Mouse (Mus musculus) frontal cortex, postnatal 36 days (tissue): ENCODE results near the gene 1700007K13Rik.
"Not testable (repeated sequence)": the region's sequence is repeated elsewhere in the genome, so short reads cannot be mapped to it uniquely, and the experiment has no call there.

Source experiments
- DNase-seq, 2 experiments: peaks; one replicate each; pipeline ENCODE4 v3.0.0; 2022; ENCODE audit warnings: low spot score in 2 of 2

The 1700007K13Rik gene

DNA sequence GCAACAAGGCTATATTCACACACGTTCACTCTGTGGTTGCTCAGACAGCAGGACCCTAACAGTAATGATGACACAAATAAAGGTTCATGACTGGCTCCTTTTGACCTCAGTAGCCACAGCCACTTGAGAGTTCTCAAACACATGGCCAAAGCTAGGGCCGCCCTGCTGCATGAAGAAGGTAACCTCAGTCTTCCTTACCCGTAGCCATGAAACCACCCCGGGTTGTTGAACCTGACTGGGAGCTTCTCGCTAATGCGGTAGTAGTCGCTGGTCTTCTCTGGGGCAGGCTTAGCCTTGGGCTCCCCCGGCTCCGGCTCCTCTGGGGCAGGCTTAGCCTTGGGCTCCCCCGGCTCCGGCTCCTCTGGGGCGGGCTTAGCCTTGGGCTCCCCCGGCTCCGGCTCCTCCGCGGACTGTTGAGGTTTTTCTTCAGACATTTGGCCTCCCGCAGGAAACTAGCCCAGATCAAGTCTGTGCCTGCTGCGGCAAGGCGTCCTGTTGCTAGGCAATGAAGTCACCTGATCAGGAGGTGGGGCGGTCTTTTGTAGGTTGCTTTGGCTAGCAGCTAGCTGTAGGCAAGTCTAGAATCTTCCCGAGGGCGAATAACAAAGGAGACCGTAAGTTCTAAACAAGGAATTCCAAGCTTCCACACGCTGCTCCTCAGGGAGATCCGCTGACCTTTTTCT lies at the start of gene 1700007K13Rik:
1700007K13Rik (minus strand) TSS at position 497 of the 683 bp plus-strand sequence.
- peak; percentile 75 to 82 for DNase-seq

DNA sequence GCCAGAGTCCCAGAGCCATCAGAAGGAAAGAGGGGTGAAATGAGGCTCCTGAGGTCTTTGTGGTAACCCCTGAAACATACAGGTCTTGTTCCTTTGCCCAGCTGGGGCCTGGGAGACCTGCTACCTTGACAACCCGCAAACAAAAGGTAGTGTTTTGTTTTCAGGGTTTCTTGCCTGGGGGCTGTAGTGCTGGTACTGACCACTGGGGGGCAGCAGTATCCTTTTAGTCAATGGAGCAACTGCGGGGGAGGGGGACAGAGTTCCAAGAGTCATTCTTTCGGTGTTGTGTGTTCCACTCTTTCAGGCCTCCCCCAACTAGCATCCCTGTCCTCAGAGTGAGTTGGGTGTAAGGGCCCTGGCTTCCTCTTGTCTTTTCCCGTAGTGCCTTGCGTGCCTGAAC lies 48.4 kb upstream of the 1700007K13Rik start:
- DNase-seq = peak; percentile 86

- DNase-seq = peak in 1 of 2 experiments; percentile 36
These were observed 47.6 kb upstream of the 1700007K13Rik start for GRCm38 (mm10) chr2:28513431-28514370.

GRCm38 (mm10) chr2:28512798-28513401 lies 46.8 kb upstream of the 1700007K13Rik start, which contains the start of gene Ralgds:
Gene Ralgds (plus strand): TSS chr2:28513125.
- peak in 1 of 2 experiments; percentile 39 for DNase-seq

DNA sequence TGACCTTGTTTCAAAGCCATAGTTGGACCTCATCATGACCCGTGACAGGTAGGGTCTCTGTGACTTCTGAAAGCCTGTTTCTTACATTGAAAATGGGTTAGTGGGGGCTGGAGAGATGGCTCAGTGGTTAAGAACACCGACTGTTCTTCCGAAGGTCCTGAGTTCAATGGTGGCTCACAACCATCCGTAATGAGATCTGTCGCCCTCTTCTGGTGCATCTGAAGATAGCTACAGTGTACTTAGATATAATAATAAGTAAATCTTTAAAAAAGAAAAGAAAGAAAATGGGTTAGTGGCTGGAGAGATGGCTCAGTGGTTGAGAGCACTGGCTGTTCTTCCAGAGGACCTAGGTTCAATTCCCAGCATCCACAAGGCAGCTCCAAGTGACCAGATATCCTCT lies 45.5 kb upstream of the 1700007K13Rik start:
- DNase-seq = not testable (repeated sequence)

GRCm38 (mm10) chr2:28506291-28506690 lies 40.2 kb upstream of the 1700007K13Rik start:
- no peak for DNase-seq

DNA sequence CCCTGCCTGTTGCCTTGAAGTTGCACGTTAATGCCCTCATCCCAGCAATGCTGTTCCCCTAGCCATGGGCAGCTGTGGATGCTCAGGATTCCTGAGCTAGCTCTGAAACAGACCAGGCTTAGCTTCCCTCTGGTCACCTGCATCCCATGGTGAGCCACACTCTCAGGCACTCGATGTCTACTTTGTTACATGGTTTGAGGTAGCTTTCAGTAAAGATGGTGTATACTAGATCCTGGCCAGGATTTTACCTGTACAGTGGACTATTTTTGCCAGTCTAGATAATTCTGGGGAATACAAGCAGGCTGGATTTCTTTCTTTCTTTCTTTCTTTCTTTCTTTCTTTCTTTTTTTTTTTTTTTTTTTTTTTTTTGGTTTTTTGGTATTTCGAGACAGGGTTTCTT lies 39.7 kb upstream of the 1700007K13Rik start, which contains the start of gene Gm10134:
Gm10134 (plus strand) TSS at position 301 of the 400 bp plus-strand sequence.
- DNase-seq = no peak

GRCm38 (mm10) chr2:28504676-28505075 lies 38.5 kb upstream of the 1700007K13Rik start:
- no peak for DNase-seq

GRCm38 (mm10) chr2:28502987-28503386 lies 36.9 kb upstream of the 1700007K13Rik start:
- DNase-seq = no peak

DNA sequence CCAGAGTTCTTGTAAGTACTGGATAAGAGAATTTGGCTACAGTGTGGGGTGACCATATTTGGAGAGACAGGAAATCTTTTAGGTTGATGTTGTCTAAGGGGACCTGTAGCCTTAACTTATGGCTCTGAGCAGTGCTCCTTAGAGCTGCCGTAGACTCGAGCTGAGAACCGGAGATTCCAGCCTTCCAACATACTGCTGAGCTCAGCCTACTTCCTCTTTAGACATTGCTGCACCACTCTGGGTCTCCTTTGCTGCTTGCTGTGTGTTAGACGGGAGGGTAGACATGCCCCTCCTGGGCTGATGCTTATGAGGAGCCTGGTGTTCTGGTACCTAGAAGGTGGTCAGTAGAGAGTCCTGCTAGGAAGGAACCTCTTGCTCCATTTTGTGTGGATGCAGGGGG lies 32.3 kb upstream of the 1700007K13Rik start:
- DNase-seq = no peak

GRCm38 (mm10) chr2:28497561-28497960 lies 31.4 kb upstream of the 1700007K13Rik start:
- no peak for DNase-seq

- DNase-seq = no peak
These were observed 30.5 kb upstream of the 1700007K13Rik start, which contains the start of gene Gbgt1 for GRCm38 (mm10) chr2:28496671-28497070. Gene Gbgt1 (plus strand): TSS chr2:28496891.

- DNase-seq = no peak
These were observed 29.9 kb upstream of the 1700007K13Rik start for GRCm38 (mm10) chr2:28495801-28496595.

GRCm38 (mm10) chr2:28495207-28495756 lies 29.1 kb upstream of the 1700007K13Rik start:
- peak in 1 of 2 experiments; percentile 18 for DNase-seq

DNA sequence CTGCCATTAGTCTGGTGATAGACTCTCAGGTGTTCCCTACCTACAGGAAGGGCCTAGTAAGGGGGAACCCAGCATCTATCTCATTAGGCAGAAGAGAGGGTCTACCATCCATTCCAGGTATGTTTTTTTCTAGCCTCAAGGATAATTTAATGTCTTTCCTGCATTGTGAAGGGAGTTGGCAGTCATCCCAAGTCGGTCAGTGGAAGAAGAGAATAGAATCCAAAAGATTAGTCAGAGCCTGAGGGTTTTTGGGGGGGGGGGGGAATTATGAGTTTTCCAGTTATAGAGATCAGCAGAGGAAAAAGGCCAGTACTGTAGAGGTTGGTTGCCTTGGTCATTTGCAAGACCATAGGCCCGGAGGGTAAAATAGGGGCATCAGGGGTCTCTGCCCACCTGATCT lies 28.4 kb upstream of the 1700007K13Rik start:
- DNase-seq = no peak

DNA sequence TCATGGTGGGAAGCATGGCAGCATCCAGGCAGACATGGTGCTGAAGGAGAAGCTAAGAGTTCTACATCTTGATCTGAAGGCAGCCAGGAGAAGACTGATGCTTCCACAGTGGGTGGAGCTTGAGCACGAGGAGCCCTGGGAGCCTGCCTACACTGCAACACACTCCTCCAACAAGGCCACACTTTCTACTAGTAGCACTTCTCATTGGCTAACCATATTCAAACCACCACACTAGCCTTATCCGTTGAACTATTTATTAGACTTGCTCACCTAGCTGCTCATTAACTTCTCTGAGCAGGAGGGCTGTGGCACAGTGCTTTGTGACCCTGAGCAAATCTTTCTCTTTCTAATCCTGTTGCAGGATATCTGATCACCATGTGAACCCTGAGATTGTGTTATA lies 17.7 kb upstream of the 1700007K13Rik start:
- no peak for DNase-seq

GRCm38 (mm10) chr2:28479208-28480204 lies 13.4 kb upstream of the 1700007K13Rik start:
- no peak for DNase-seq

DNA sequence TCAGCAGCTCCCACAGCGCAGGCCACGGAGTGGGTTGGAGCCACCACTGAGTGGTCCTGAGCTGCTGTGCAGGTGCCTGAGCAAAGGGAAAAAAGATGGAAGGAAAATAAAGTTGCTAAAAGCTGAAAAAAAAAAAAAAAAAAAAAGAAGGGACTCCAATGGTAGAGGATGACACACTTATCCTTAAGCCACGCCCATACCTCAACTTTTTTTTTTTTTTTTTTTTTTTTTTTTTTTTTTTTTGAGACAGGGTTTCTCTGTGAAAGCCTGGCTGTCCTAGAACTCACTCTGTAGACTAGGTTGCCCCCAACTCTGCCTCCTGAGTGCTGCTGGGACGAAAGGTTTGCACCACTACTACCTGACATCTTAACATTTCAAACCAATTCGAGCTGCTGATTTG lies 11.9 kb upstream of the 1700007K13Rik start:
- DNase-seq = not testable (repeated sequence)

DNA sequence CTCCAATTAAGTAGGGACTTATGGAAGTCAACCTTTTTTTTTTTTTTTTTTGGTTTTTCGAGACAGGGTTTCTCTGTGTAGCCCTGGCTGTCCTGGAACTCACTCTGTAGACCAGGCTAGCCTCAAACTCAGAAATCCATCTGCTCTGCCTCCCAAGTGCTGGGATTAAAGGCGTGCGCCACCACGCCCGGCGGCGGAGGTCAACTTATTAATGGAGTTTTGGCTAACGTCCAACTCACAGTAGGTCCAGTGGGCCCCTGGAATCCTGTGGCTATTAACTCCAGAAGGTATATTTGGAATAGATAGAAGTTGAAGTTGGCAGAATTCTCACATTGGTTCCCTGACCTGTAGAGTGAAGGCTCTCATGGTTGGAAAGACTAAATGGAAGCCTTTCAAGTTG lies 5.9 kb upstream of the 1700007K13Rik start:
- DNase-seq = peak in 1 of 2 experiments; percentile 1

DNA sequence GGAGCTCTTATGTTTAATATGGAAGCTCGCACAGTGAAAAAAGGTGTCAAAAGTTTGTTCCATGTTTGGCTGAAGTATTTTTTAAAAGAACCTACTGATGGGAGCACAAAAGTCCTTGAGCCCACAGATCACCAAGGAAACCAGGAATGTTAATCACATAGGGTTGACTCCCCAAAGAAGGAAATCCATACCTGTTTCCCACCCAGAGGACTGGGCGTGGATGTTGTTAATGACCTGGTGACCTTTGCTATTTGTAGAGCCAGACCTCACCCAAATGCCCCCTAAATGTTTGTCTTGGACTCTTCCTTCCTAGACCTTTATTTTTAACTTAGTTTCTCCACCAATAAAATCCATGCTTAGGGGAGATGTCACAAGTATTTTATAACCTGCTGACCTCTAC lies 4.5 kb upstream of the 1700007K13Rik start:
- DNase-seq = no peak
